ENCODE assay signal across 8 mouse cellular contexts in the genomic region with DNA sequence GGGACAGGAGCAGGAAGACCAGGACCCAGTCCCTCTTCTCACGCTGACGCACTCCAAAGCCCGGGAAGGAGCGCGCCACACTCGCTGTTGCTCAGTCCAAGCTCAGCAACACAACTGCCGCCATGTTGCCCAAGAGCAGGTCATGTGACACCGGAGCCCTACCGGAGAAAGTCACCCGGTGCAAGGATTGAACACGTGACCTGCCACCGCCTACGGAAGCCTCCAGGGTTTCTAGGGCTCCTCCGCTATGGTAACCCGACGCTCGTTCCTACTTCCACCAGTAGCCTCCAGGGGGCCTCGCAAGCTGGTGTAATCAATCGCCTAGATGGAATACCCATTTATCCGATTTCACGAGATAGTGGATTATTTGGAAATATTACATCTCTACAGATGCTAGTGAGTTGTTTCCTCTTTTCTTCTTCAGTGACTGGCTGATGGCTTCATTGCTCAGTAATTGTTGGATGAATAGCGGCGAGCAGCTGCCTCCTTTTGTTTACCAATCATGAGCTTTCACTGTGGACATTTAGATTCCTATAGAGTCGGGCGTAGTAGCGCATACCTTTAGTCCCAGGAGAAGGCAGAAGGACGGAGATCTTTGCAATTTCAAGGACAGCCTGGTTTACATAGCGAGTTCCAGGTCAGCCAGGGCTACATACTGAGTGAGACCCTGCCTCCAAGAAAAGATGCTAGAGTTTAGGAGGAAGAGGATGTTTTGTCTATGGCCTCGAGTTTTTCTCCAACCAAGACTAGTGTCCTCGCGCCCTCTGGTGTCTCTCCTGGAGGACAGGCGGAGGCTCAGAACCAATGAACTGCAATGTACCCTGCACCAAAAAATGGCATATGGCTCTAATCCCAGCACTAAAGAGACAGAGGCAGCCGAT. TPM values are rescaled to one million over a fixed set of nuclear protein-coding genes. Genes with fewer than 3 reads are reported as not detected.
DNase-seq lines count a peak whose midpoint lies in the region; ATAC-seq and TF ChIP-seq lines count a peak whose summit lies in the region.

A gene (minus strand): TSS at position 173 of the 881 bp plus-strand sequence.

- peak within 1 kb of the TSS; percentile 90 for H3K4me3 ChIP-seq in forebrain, embryonic 10.5 days
- H3K4me3 ChIP-seq in heart, embryonic 15.5 days: peak within 1 kb of the TSS; percentile 73
- peak within 1 kb of the TSS; percentile 84 to 89 for H3K4me3 ChIP-seq in liver, embryonic 14.5 days (ENCODE audit: insufficient read depth in 1 of 2, low read depth in 2 of 2, low read length in 2 of 2)
- peak within 1 kb of the TSS; percentile 93 for H3K4me3 ChIP-seq in neural tube, embryonic 11.5 days (ENCODE audit: low read depth, low read length)
- peak within 1 kb of the TSS; percentile 83 for H3K4me3 ChIP-seq in stomach, postnatal 0 days (ENCODE audit: low read depth, low read length)

- H3K4me2 ChIP-seq in heart, embryonic 15.5 days: peak within 1 kb of the TSS; percentile 96
- peak within 1 kb of the TSS; percentile 96 for H3K4me2 ChIP-seq in liver, embryonic 14.5 days (ENCODE audit: low read depth)
- H3K4me2 ChIP-seq in neural tube, embryonic 11.5 days (ENCODE audit: low read depth): peak within 1 kb of the TSS; percentile 97
- peak within 1 kb of the TSS; percentile 97 for H3K4me2 ChIP-seq in stomach, postnatal 0 days (replicated peaks; ENCODE audit: low read depth)

- H3K36me3 ChIP-seq in forebrain, embryonic 10.5 days (replicated peaks): peaks cover 30% of the 10 kb centered on the region
- H3K36me3 ChIP-seq in heart, embryonic 15.5 days: peaks cover 16% of the 10 kb centered on the region; the same call in 1 of the 2 replicates
- peaks cover under 1% of the 10 kb centered on the region for H3K36me3 ChIP-seq in liver, embryonic 14.5 days (replicated peaks; ENCODE audit: control insufficient read depth, insufficient read depth, low read depth)
- peaks cover 2% of the 10 kb centered on the region; the same call in 1 of the 2 replicates for H3K36me3 ChIP-seq in neural tube, embryonic 11.5 days (ENCODE audit: control insufficient read depth, insufficient read depth, low read length)
- H3K36me3 ChIP-seq in stomach, postnatal 0 days (ENCODE audit: control insufficient read depth, insufficient read depth, low read length): peaks cover 5% of the 10 kb centered on the region

- no peaks in the 10 kb centered on the region for H3K9me3 ChIP-seq in forebrain, embryonic 10.5 days
- no peaks in the 10 kb centered on the region for H3K9me3 ChIP-seq in heart, embryonic 15.5 days (replicated peaks)
- H3K9me3 ChIP-seq in liver, embryonic 14.5 days (ENCODE audit: control insufficient read depth, low read length): no peaks in the 10 kb centered on the region
- H3K9me3 ChIP-seq in neural tube, embryonic 11.5 days (ENCODE audit: control insufficient read depth, low read length): no peaks in the 10 kb centered on the region
- no peaks in the 10 kb centered on the region for H3K9me3 ChIP-seq in stomach, postnatal 0 days (ENCODE audit: control insufficient read depth, low read length)

- TF ChIP-seq EP300 in liver, embryonic 14.5 days (IDR thresholded peaks at IDR 0.05; ENCODE audit: low read depth): no peak; the same call in 1 of the 2 replicates
- TF ChIP-seq EP300 in stomach, postnatal 0 days (optimal IDR thresholded peaks at IDR 0.05): no peak

- peak; percentile 91 to 93 for DNase-seq in CD8-positive naive resting alpha-beta T cell, adult 2 months (ENCODE audit: low read depth in 2 of 2, low spot score in 2 of 2)
- DNase-seq in c-Kit-positive CD71-negative TER-119-negative erythroid progenitor cells, embryonic 14.5 days (ENCODE audit: low read depth): peak; percentile 97
- peak; percentile 96 for DNase-seq in forebrain, embryonic 10.5 days (ENCODE audit: extremely low spot score, low spot score)
- peak; percentile 99 for DNase-seq in kidney, postnatal 25 days
- peak; percentile 95 for DNase-seq in liver, embryonic 14.5 days (ENCODE audit: low read depth in 3 of 3, low spot score in 3 of 3)
- DNase-seq in neural tube, embryonic 11.5 days (ENCODE audit: low spot score): peak; percentile 96
- peak; percentile 96 for DNase-seq in stomach, postnatal 0 days (ENCODE audit: low spot score)

- peak; percentile 95 for ATAC-seq in heart, embryonic 15.5 days (replicated peaks; ENCODE audit: insufficient number of reproducible peaks, insufficient read depth, low FRiP score, low read depth)
- peak; percentile 96 for ATAC-seq in liver, embryonic 14.5 days (ENCODE audit: insufficient read depth)
- peak; percentile 97 for ATAC-seq in neural tube, embryonic 11.5 days (ENCODE audit: insufficient read depth, low FRiP score, low TSS enrichment)
- peak; percentile 97 for ATAC-seq in stomach, postnatal 0 days (ENCODE audit: low FRiP score, low TSS enrichment)

- H3K4me1 ChIP-seq in forebrain, embryonic 10.5 days: peaks cover 31% of the 10 kb centered on the region
- peaks cover 22% of the 10 kb centered on the region for H3K4me1 ChIP-seq in heart, embryonic 15.5 days (replicated peaks)
- H3K4me1 ChIP-seq in liver, embryonic 14.5 days (replicated peaks; ENCODE audit: control insufficient read depth in 2 of 2, insufficient read depth in 2 of 2, low read length in 1 of 2): peaks cover 4 to 12% of the 10 kb centered on the region in 2 experiments
- H3K4me1 ChIP-seq in neural tube, embryonic 11.5 days (ENCODE audit: control insufficient read depth, insufficient read depth, low read length): peaks cover 8% of the 10 kb centered on the region
- 0 out of 2 replicates have a peak, but pooled peaks cover 4% of the 10 kb centered on the region for H3K4me1 ChIP-seq in stomach, postnatal 0 days (replicated peaks; ENCODE audit: control insufficient read depth, insufficient read depth)

- H3K27me3 ChIP-seq in forebrain, embryonic 10.5 days (ENCODE audit: poor library complexity, severe bottlenecking): no peaks in the 10 kb centered on the region
- 0 out of 2 replicates have a peak, but pooled peaks cover 6% of the 10 kb centered on the region for H3K27me3 ChIP-seq in heart, embryonic 15.5 days
- no peaks in the 10 kb centered on the region; the same call in 1 of the 2 replicates for H3K27me3 ChIP-seq in liver, embryonic 14.5 days (ENCODE audit: control insufficient read depth, insufficient read depth, low read length)
- no peaks in the 10 kb centered on the region for H3K27me3 ChIP-seq in neural tube, embryonic 11.5 days (ENCODE audit: control insufficient read depth, insufficient read depth, low read length)
- no peaks in the 10 kb centered on the region for H3K27me3 ChIP-seq in stomach, postnatal 0 days (ENCODE audit: control insufficient read depth, insufficient read depth, low read length)

- peak within 1 kb of the TSS; percentile 73 for H3K9ac ChIP-seq in heart, embryonic 15.5 days
- peak within 1 kb of the TSS; percentile 76 for H3K9ac ChIP-seq in liver, embryonic 14.5 days (replicated peaks)
- peak within 1 kb of the TSS; percentile 83 for H3K9ac ChIP-seq in neural tube, embryonic 11.5 days (ENCODE audit: low read length)
- H3K9ac ChIP-seq in stomach, postnatal 0 days (ENCODE audit: low read length): peak within 1 kb of the TSS; percentile 92

- WGBS in forebrain, embryonic 10.5 days: under 1% methylated on average over 33 of the region's 33 CpGs
- WGBS in heart, embryonic 15.5 days: under 1% methylated on average over 33 of the region's 33 CpGs
- 0% methylated on average over 33 of the region's 33 CpGs for WGBS in liver, embryonic 14.5 days (ENCODE audit: insufficient replicate concordance)
- WGBS in neural tube, embryonic 11.5 days: under 1% methylated on average over 33 of the region's 33 CpGs
- WGBS in stomach, postnatal 0 days: under 1% methylated on average over 33 of the region's 33 CpGs

- peak within 1 kb of the TSS; percentile 83 for H3K27ac ChIP-seq in forebrain, embryonic 10.5 days
- H3K27ac ChIP-seq in heart, embryonic 15.5 days: peak within 1 kb of the TSS; percentile 60
- H3K27ac ChIP-seq in liver, embryonic 14.5 days: peak within 1 kb of the TSS; percentile 19
- 0 out of 2 replicates have a peak within 1 kb of the TSS, but pooled peaks have one; percentile 34 for H3K27ac ChIP-seq in neural tube, embryonic 11.5 days (ENCODE audit: low read depth, low read length)
- H3K27ac ChIP-seq in stomach, postnatal 0 days (replicated peaks): peak within 1 kb of the TSS; percentile 63

- TF ChIP-seq CTCF in liver, embryonic 14.5 days (IDR thresholded peaks at IDR 0.05; ENCODE audit: low read depth): peak; percentile 90
- TF ChIP-seq CTCF in stomach, postnatal 0 days (IDR thresholded peaks at IDR 0.05; ENCODE audit: low read depth): peak; percentile 89

RNA-seq across cellular contexts. Expression of the gene that starts here (rescaled TPM):
- 64.7 and 68.6 TPM in 2 replicates for polyA plus RNA-seq in forebrain, embryonic 10.5 days (2016; fragmentation: Nextera tagmentation; extraction: Ambion mirVana)
- polyA plus RNA-seq in heart, embryonic 15.5 days (2015; fragmentation: Nextera tagmentation; extraction: Ambion mirVana): 36.0 and 46.3 TPM in 2 replicates
- 20.2 and 21.7 TPM in 2 replicates for polyA plus RNA-seq in liver, embryonic 14.5 days (2012; rRNA removed)
- polyA plus RNA-seq in liver, embryonic 14.5 days (2014; fragmentation: Nextera tagmentation; extraction: Ambion mirVana): 11.4 and 11.6 TPM in 2 replicates
- 53.0 and 54.0 TPM in 2 replicates for polyA plus RNA-seq in neural tube, embryonic 11.5 days (2014; fragmentation: Nextera tagmentation; extraction: Ambion mirVana)
- 24.4 and 26.9 TPM in 2 replicates for polyA plus RNA-seq in stomach, postnatal 0 days (2015; fragmentation: Nextera tagmentation; extraction: Ambion mirVana)

Comparison
In these comparisons a context has a peak if more than half of its experiments do, and no peak if none do; other contexts are left out.
1. Peak in every context shown above with its lines: DNase-seq, ATAC-seq, H3K4me3 ChIP-seq and H3K27ac ChIP-seq.
2. H3K27ac ChIP-seq: peak in every context shown above with its lines; median percentile 83 in forebrain, embryonic 10.5 days; 63 in stomach, postnatal 0 days; 60 in heart, embryonic 15.5 days; 34 in neural tube, embryonic 11.5 days; 19 in liver, embryonic 14.5 days.